Mouse (Mus musculus): Measurements from ENCODE around the gene Btn2a2. TPM values are rescaled to one million over a fixed set of nuclear protein-coding genes. Genes with fewer than 3 reads are reported as not detected.
A peak's percentile ranks its signal among the peaks of the same experiment; 100 is the strongest.

Btn2a2 gene
- polyA plus RNA-seq, 1 experiment from 2014 or later: 0.29 TPM

- H3K4me3 ChIP-seq: peak overlapping the region; percentile 64
- H3K27me3 ChIP-seq (ENCODE audit: insufficient read depth, poor library complexity, severe bottlenecking): no peaks in the 10 kb centered on the region
- H3K9me3 ChIP-seq: no peaks in the 10 kb centered on the region
- peak; percentile 61 for DNase-seq (ENCODE audit: low spot score)
- under 1% methylated on average over 20 of the region's 20 CpGs for WGBS
- H3K36me3 ChIP-seq: no peaks in the 10 kb centered on the region
- peak overlapping the region; percentile 98 for H3K27ac ChIP-seq
- H3K4me1 ChIP-seq (replicated peaks): peaks cover 51% of the 10 kb centered on the region
Measured at GRCm38 (mm10) chr13:23530181-23530900, 41.7 kb upstream of the Btn2a2 start.

DNA sequence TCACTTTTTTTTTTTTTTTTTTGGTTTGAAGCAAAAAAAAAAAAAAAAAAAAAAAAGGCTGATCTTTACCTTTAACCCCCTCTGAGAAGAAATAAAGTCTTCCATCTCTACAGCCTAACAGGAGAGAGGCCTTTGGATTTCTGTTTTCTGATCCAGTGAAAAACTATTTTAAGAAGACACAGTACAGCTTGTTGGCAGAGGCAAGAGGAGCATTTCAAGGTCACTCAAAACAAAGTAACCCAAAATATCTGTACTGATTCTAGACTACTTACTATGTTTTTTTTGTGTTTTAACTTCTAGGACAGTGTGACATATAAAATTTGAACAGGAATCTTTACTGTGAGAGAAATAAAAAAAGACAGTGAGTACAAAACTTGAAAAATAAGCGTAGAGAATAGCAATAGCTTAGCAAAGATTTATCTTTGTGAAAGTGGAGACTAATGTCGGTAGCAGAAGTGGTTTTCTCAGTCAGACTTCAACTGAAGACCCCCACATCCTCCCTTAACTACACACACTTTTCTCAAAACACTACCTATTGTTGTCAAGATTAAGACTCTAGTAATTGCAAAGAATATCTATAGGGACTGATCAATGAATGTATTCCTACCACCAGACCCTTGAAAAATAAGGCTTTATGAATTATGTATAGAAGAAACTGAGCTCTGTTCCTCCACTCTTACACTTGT is 41.0 kb upstream of the Btn2a2 start:
- Histone ChIP-seq H3K27ac (peak overlapping the region; percentile 98), H3K36me3 (no peaks in the 10 kb centered on the region)

GRCm38 (mm10) chr13:23529005-23529404 is 40.3 kb upstream of the Btn2a2 start:
- Histone ChIP-seq H3K27me3 (ENCODE audit: insufficient read depth, poor library complexity, severe bottlenecking) (no peaks in the 10 kb centered on the region), H3K36me3 (no peaks in the 10 kb centered on the region), H3K9me3 (no peaks in the 10 kb centered on the region), H3K4me1 (replicated peaks) (peaks cover 48% of the 10 kb centered on the region), H3K27ac (no peak overlapping the region; the same call in 1 of the 2 replicates), H3K4me3 (peak overlapping the region; percentile 24)
- DNase-seq (ENCODE audit: low spot score): peak; percentile 32
- 76% methylated on average over 5 of the region's 5 CpGs for WGBS

More for the DNA sequence above, 41.0 kb upstream of the Btn2a2 start:
- no peak for DNase-seq (ENCODE audit: low spot score)
- H3K4me1 ChIP-seq (replicated peaks): peaks cover 51% of the 10 kb centered on the region
- 42% methylated on average over 2 of the region's 2 CpGs for WGBS
- no peaks in the 10 kb centered on the region for H3K27me3 ChIP-seq (ENCODE audit: insufficient read depth, poor library complexity, severe bottlenecking)
- peak overlapping the region; percentile 64 for H3K4me3 ChIP-seq
- H3K9me3 ChIP-seq: no peaks in the 10 kb centered on the region

DNA sequence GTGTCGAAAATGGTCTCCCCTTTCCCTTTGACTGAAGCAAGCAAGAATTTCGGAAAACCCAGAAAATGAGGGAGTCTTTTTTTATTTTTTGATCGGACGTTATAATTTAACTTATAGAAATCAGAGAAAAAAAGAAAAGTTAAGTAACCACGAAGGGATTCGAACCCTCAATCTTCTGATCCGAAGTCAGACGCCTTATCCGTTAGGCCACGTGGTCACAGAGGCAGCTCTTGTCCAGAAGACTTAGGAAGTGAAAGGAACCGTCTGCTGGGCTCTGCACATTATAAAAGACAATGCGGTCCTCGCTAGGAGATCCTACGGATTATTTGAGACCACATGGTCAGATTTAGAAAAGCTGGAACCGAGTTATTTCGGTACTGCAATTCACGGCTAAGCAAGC is 37.7 kb upstream of the Btn2a2 start:
- Histone ChIP-seq H3K4me3 (peak overlapping the region; percentile 53), H3K4me1 (replicated peaks) (peaks cover 31% of the 10 kb centered on the region), H3K36me3 (no peaks in the 10 kb centered on the region), H3K27ac (peak overlapping the region; percentile 84), H3K9me3 (no peaks in the 10 kb centered on the region), H3K27me3 (ENCODE audit: insufficient read depth, poor library complexity, severe bottlenecking) (no peaks in the 10 kb centered on the region)
- peak; percentile 92 for DNase-seq (ENCODE audit: low spot score)
- WGBS: under 1% methylated on average over 17 of the region's 17 CpGs

DNA sequence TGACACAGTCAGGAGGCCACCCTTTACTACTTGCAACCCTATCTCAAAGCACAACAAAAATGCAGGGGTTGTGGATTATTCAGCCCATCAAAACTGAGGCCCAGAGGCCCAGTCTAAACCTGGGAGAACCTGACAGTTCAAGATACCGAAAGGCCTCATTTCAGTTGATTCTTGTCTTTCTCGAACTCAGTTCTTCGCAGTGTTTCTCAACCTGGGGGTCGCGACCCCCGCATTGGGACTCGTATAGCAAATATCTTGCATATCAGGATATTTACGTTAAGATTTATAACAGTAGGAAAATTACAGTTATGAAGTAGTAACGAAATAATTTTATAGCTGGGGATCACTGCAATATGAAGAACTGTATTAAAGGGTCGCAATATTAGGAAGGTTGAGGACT is 37.2 kb upstream of the Btn2a2 start:
- Histone ChIP-seq H3K27me3 (ENCODE audit: insufficient read depth, poor library complexity, severe bottlenecking) (no peaks in the 10 kb centered on the region), H3K27ac (peak overlapping the region; percentile 16; the same call in 1 of the 2 replicates), H3K9me3 (no peaks in the 10 kb centered on the region), H3K4me3 (peak overlapping the region; percentile 53), H3K36me3 (no peaks in the 10 kb centered on the region), H3K4me1 (replicated peaks) (peaks cover 31% of the 10 kb centered on the region)
- DNase-seq (ENCODE audit: low spot score): peak; percentile 58
- WGBS: 2% methylated on average over 10 of the region's 10 CpGs

- 8% methylated on average over 5 of the region's 5 CpGs for WGBS
- H3K9me3 ChIP-seq: no peaks in the 10 kb centered on the region
- no peaks in the 10 kb centered on the region for H3K27me3 ChIP-seq (ENCODE audit: insufficient read depth, poor library complexity, severe bottlenecking)
- H3K27ac ChIP-seq: no peak overlapping the region
- H3K36me3 ChIP-seq: no peaks in the 10 kb centered on the region
- peaks cover 28% of the 10 kb centered on the region for H3K4me1 ChIP-seq (replicated peaks)
- peak overlapping the region; percentile 23; the same call in 1 of the 2 replicates for H3K4me3 ChIP-seq
- peak; percentile 86 for DNase-seq (ENCODE audit: low spot score)
Measured at GRCm38 (mm10) chr13:23524654-23525053, 36.0 kb upstream of the Btn2a2 start.

GRCm38 (mm10) chr13:23523976-23524375 is 35.3 kb upstream of the Btn2a2 start:
- H3K4me3 ChIP-seq: no peak overlapping the region
- H3K27ac ChIP-seq: no peak overlapping the region
- no peak for DNase-seq (ENCODE audit: low spot score)
- no peaks in the 10 kb centered on the region for H3K27me3 ChIP-seq (ENCODE audit: insufficient read depth, poor library complexity, severe bottlenecking)
- 56% methylated on average over 5 of the region's 5 CpGs for WGBS
- H3K4me1 ChIP-seq (replicated peaks): peaks cover 22% of the 10 kb centered on the region
- H3K36me3 ChIP-seq: no peaks in the 10 kb centered on the region
- H3K9me3 ChIP-seq: no peaks in the 10 kb centered on the region

GRCm38 (mm10) chr13:23521703-23522102 is 33.0 kb upstream of the Btn2a2 start:
- under 1% methylated on average over 14 of the region's 14 CpGs for WGBS
- Histone ChIP-seq H3K36me3 (no peaks in the 10 kb centered on the region), H3K4me3 (peak overlapping the region; percentile 28; the same call in 1 of the 2 replicates), H3K27me3 (ENCODE audit: insufficient read depth, poor library complexity, severe bottlenecking) (no peaks in the 10 kb centered on the region), H3K27ac (no peak overlapping the region), H3K4me1 (replicated peaks) (peaks cover 9% of the 10 kb centered on the region; the same call in 1 of the 2 replicates), H3K9me3 (no peaks in the 10 kb centered on the region)
- DNase-seq (ENCODE audit: low spot score): peak; percentile 79

- H3K27ac ChIP-seq: no peak overlapping the region
- H3K4me1 ChIP-seq (replicated peaks): peaks cover 6% of the 10 kb centered on the region; the same call in 1 of the 2 replicates
- H3K9me3 ChIP-seq: no peaks in the 10 kb centered on the region
- DNase-seq (ENCODE audit: low spot score): peak; percentile 77
- under 1% methylated on average over 10 of the region's 10 CpGs for WGBS
- no peaks in the 10 kb centered on the region for H3K27me3 ChIP-seq (ENCODE audit: insufficient read depth, poor library complexity, severe bottlenecking)
- H3K36me3 ChIP-seq: no peaks in the 10 kb centered on the region
- peak overlapping the region; percentile 58 for H3K4me3 ChIP-seq
Measured at GRCm38 (mm10) chr13:23519416-23519815, 30.8 kb upstream of the Btn2a2 start.

- peak; percentile 80 for DNase-seq (ENCODE audit: low spot score)
- no peaks in the 10 kb centered on the region for H3K27me3 ChIP-seq (ENCODE audit: insufficient read depth, poor library complexity, severe bottlenecking)
- 0% methylated on average over 6 of the region's 6 CpGs for WGBS
- H3K36me3 ChIP-seq: no peaks in the 10 kb centered on the region
- H3K4me1 ChIP-seq (replicated peaks): peaks cover 6% of the 10 kb centered on the region; the same call in 1 of the 2 replicates
- H3K4me3 ChIP-seq: peak overlapping the region; percentile 58
- H3K27ac ChIP-seq: no peak overlapping the region
- H3K9me3 ChIP-seq: no peaks in the 10 kb centered on the region
Measured at GRCm38 (mm10) chr13:23518885-23519284, 30.2 kb upstream of the Btn2a2 start.

- Histone ChIP-seq H3K36me3 (no peaks in the 10 kb centered on the region), H3K4me1 (replicated peaks) (peaks cover 6% of the 10 kb centered on the region; the same call in 1 of the 2 replicates), H3K9me3 (no peaks in the 10 kb centered on the region), H3K4me3 (peak overlapping the region; percentile 58), H3K27ac (no peak overlapping the region), H3K27me3 (ENCODE audit: insufficient read depth, poor library complexity, severe bottlenecking) (no peaks in the 10 kb centered on the region)
- under 1% methylated on average over 6 of the region's 6 CpGs for WGBS
- no peak for DNase-seq (ENCODE audit: low spot score)
Measured at GRCm38 (mm10) chr13:23518295-23518603, 29.6 kb upstream of the Btn2a2 start.

DNA sequence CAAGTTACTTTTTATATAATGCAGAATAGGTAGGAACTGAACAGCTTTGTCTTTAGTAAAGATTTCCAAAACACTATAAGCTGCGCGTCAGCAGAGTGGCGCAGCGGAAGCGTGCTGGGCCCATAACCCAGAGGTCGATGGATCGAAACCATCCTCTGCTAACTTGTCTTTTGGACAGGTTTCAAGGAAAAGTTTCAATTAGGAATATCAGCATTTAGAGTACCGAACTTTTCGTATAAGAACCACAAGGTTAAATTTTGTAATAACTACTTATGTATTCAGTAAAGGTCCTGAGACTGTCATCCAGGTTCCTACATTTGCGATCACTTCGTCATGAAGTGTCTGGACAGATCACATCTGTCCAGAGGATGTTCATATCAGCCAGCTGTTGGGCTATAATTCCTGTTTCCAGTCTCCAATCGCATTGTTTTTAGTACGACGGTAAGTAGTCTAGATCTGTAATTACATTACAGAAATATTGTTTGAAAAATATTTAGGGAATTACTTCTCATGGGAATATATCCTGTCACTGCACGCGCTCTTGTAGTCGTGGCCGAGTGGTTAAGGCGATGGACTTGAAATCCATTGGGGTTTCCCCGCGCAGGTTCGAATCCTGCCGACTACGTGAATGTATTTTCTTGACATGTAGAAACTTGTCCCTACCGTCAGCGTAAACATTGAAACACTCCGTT is 29.1 kb upstream of the Btn2a2 start:
- no peaks in the 10 kb centered on the region for H3K27me3 ChIP-seq (ENCODE audit: insufficient read depth, poor library complexity, severe bottlenecking)
- H3K36me3 ChIP-seq: no peaks in the 10 kb centered on the region
- no peak overlapping the region for H3K27ac ChIP-seq
- peak; percentile 89 for DNase-seq (ENCODE audit: low spot score)
- peak overlapping the region; percentile 58 for H3K4me3 ChIP-seq
- under 1% methylated on average over 27 of the region's 27 CpGs for WGBS
- no peaks in the 10 kb centered on the region for H3K9me3 ChIP-seq
- peaks cover 6% of the 10 kb centered on the region; the same call in 1 of the 2 replicates for H3K4me1 ChIP-seq (replicated peaks)
